Mouse (Mus musculus) lung, embryonic 16.5 days (tissue): ENCODE data around the gene D11Wsu47e. TPM values are rescaled to one million over a fixed set of nuclear protein-coding genes. Genes with fewer than 3 reads are reported as not detected.

Experiments
- ATAC-seq: fragments of 200-750 bp; cut with Nextera tagmentation; 2 replicates; pipeline ENCODE4 v1.8.0; 2017; ENCODE audit warnings: low read depth, mild to moderate bottlenecking, moderate library complexity
- H3K27ac ChIP-seq: fragments of 300-500 bp; sonication (generic); 2 replicates; pipeline ENCODE4 v1.5.1; 2014; ENCODE audit warnings: mild to moderate bottlenecking, control low read depth, low read length
- H3K27me3 ChIP-seq: fragments of 300-500 bp; sonication (generic); 2 replicates; pipeline ENCODE4 v1.6.1; 2014; ENCODE audit warnings: low read depth, low read length, mixed read lengths; ENCODE audit not compliant: control insufficient read depth, insufficient read depth
- H3K36me3 ChIP-seq: fragments of 300-500 bp; sonication (generic); 2 replicates; pipeline ENCODE4 v1.6.1; 2014; ENCODE audit warnings: low read length; ENCODE audit not compliant: control insufficient read depth, insufficient read depth
- H3K4me1 ChIP-seq: fragments of 300-500 bp; sonication (generic); replicated peaks from 2 replicates; pipeline ENCODE4 v1.6.1; 2014; ENCODE audit warnings: low read length, mixed read lengths; ENCODE audit not compliant: control insufficient read depth, insufficient read depth
- H3K4me2 ChIP-seq: fragments of 300-500 bp; sonication (generic); 2 replicates; pipeline ENCODE4 v1.6.1; 2014; ENCODE audit warnings: low read depth, low read length, control low read depth
- H3K4me3 ChIP-seq: fragments of 300-500 bp; sonication (generic); 2 replicates; pipeline ENCODE4 v1.5.1; 2014; ENCODE audit warnings: mild to moderate bottlenecking, low read length, control low read depth
- H3K9ac ChIP-seq: fragments of 300-500 bp; sonication (generic); 2 replicates; pipeline ENCODE4 v1.6.1; 2014; ENCODE audit warnings: low read length, control low read depth
- H3K9me3 ChIP-seq: fragments of 300-500 bp; sonication (generic); 2 replicates; pipeline ENCODE4 v1.6.1; 2016; ENCODE audit warnings: low read length; ENCODE audit not compliant: control insufficient read depth
- WGBS: fragments of 180-500 bp; shearing (Covaris S2); extraction: QIAGEN DNeasy Blood & Tissue Kit; methylation state at CpG from one replicate; pipeline ENCODE4 v1.1.7; 2014; 5-methylcytosine and 5-hydroxymethylcytosine counted together
- polyA plus RNA-seq: library from polyadenylated mRNA; unstranded; fragments of >200 nt; fragmentation: Nextera tagmentation; extraction: Ambion mirVana; gene quantifications from 2 replicates; pipeline ENCODE4 v1.2.1, GENCODE M21; 2015

D11Wsu47e gene
- polyA plus RNA-seq, 1 experiment from 2014 or later: 15.4 TPM

DNA sequence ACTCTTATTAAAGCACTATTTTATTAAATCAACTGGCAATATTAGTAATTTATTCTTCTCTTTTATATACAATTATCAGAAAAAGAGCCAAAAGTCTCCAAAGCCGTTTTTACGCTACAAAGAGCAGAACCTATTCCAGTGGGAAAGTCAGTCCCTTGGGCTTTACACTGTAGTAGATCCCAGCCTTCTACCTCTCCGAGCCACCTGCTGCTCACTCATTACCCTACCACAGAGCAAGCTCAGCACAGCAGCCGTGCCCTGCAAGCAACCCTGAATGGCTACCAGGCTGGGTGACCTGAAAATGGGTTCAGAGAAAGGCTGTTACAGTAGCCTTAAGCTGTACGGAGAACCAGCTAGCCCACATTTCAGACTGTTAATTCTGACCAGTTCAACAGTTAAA, 9.6 kb upstream of the D11Wsu47e start:
- Histone ChIP-seq H3K9me3 (no peaks in the 10 kb centered on the region), H3K4me2 (no peak overlapping the region), H3K4me1 (no peaks in the 10 kb centered on the region), H3K4me3 (no peak overlapping the region), H3K27me3 (no peaks in the 10 kb centered on the region), H3K9ac (no peak overlapping the region), H3K36me3 (peaks cover 21% of the 10 kb centered on the region), H3K27ac (no peak overlapping the region)
- ATAC-seq: no peak
- WGBS: 87% methylated on average over 5 of the region's 5 CpGs

- Histone ChIP-seq H3K4me1 (peaks cover 8% of the 10 kb centered on the region; the same call in 1 of the 2 replicates), H3K4me3 (no peak overlapping the region), H3K27me3 (no peaks in the 10 kb centered on the region), H3K27ac (no peak overlapping the region), H3K4me2 (no peak overlapping the region), H3K9me3 (no peaks in the 10 kb centered on the region), H3K36me3 (peaks cover 15% of the 10 kb centered on the region), H3K9ac (no peak overlapping the region)
- no peak for ATAC-seq
- 78% methylated on average over 2 of the region's 2 CpGs for WGBS
These were observed 7.4 kb upstream of the D11Wsu47e start for GRCm38 (mm10) chr11:113676847-113677246.

- Histone ChIP-seq H3K27ac (no peak overlapping the region), H3K9me3 (no peaks in the 10 kb centered on the region), H3K36me3 (peaks cover 15% of the 10 kb centered on the region), H3K4me1 (peaks cover 12% of the 10 kb centered on the region), H3K4me3 (no peak overlapping the region), H3K9ac (no peak overlapping the region), H3K4me2 (no peak overlapping the region), H3K27me3 (no peaks in the 10 kb centered on the region)
- ATAC-seq: no peak
- WGBS: 98% methylated on average over 2 of the region's 2 CpGs
These were observed 6.8 kb upstream of the D11Wsu47e start for GRCm38 (mm10) chr11:113677378-113677777.

DNA sequence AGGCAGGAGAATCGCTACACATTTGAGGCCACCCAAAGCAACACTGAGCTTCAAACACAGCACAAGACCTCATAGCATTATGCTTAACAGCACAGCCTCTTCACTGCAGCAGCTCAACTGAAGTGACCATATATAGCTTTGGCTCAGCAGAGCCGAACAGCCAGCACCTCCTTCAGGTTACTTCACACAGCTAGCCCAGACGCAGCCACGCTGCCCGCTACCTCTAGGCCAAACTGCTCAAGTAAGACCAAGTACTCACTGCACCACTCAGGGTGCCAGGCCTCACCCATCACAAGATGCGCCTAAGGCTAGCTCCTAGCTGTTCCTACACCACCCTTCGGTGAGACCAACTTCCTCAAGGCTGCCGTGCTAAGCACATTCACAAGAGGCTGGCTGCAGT, 5.8 kb upstream of the D11Wsu47e start:
- H3K36me3 ChIP-seq: peaks cover 10% of the 10 kb centered on the region
- no peak overlapping the region for H3K4me3 ChIP-seq
- ATAC-seq: no peak
- H3K27ac ChIP-seq: no peak overlapping the region
- WGBS: 79% methylated on average over 8 of the region's 8 CpGs
- H3K4me2 ChIP-seq: no peak overlapping the region
- 0 out of 2 replicates have a peak overlapping the region, but pooled peaks have one; percentile 2 for H3K9ac ChIP-seq
- no peaks in the 10 kb centered on the region for H3K27me3 ChIP-seq
- H3K4me1 ChIP-seq: peaks cover 15% of the 10 kb centered on the region
- H3K9me3 ChIP-seq: no peaks in the 10 kb centered on the region

DNA sequence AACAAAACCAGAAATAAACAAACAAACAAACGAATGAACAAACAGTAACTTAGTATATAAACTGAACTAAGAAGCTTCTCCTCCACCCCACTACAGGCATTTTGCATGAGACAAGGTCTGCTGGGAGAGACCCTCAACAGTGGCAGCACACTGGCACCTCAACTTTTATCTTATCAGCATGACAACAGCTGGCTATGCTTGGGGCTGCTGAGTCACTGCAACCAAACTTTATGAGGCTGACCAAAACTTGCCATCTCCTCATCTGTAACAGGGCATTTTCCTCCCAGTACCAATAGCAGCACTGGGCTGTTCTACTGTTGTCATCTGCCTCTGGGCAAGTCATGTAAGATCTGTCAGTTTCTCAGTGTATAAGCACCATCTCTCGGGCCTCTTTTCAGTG, 3.3 kb upstream of the D11Wsu47e start:
- Histone ChIP-seq H3K4me3 (no peak overlapping the region), H3K27me3 (no peaks in the 10 kb centered on the region), H3K4me1 (peaks cover 22% of the 10 kb centered on the region), H3K9me3 (no peaks in the 10 kb centered on the region), H3K27ac (no peak overlapping the region), H3K4me2 (no peak overlapping the region), H3K36me3 (peaks cover 4% of the 10 kb centered on the region; the same call in 1 of the 2 replicates), H3K9ac (no peak overlapping the region)
- ATAC-seq: no peak
- 66% methylated on average over 2 of the region's 2 CpGs for WGBS

DNA sequence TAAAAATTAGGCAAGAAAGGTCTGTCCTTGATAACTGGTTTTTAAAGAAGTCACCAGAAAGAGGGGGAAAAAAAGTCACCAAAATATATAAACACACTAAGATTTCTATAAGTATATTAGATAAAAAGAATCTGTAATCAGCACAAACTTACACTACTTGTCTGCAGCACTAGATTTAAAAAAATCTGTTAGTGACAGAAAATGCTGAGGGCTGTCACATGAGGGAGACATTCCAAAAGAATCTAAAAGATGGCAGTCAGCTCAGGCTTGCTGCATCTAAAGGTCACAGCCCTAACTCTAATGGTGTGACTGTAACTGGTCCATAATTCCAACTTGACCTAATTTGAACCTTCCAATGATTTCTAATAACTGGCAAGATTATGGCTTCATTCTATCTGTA, 2.2 kb upstream of the D11Wsu47e start:
- H3K27me3 ChIP-seq: no peaks in the 10 kb centered on the region
- no peaks in the 10 kb centered on the region for H3K36me3 ChIP-seq
- H3K9me3 ChIP-seq: no peaks in the 10 kb centered on the region
- H3K4me1 ChIP-seq: peaks cover 22% of the 10 kb centered on the region
- H3K4me3 ChIP-seq: no peak overlapping the region
- no peak overlapping the region for H3K27ac ChIP-seq
- H3K4me2 ChIP-seq: peak overlapping the region; percentile 74; the same call in 1 of the 2 replicates
- H3K9ac ChIP-seq: no peak overlapping the region
- no peak for ATAC-seq

- 2% methylated on average over 38 of the region's 38 CpGs for WGBS
- peak overlapping the region; percentile 97 for H3K27ac ChIP-seq
- peaks cover 22% of the 10 kb centered on the region for H3K4me1 ChIP-seq
- H3K4me3 ChIP-seq: peak overlapping the region; percentile 78
- peaks cover 4% of the 10 kb centered on the region for H3K36me3 ChIP-seq
- H3K27me3 ChIP-seq: no peaks in the 10 kb centered on the region
- peak; percentile 58 for ATAC-seq
- H3K9ac ChIP-seq: peak overlapping the region; percentile 92
- H3K4me2 ChIP-seq: peak overlapping the region; percentile 74
- H3K9me3 ChIP-seq: no peaks in the 10 kb centered on the region
These were observed 1.1 kb upstream of the D11Wsu47e start for GRCm38 (mm10) chr11:113682897-113683626.

- peak overlapping the region; percentile 78 for H3K4me3 ChIP-seq
- H3K9ac ChIP-seq: peak overlapping the region; percentile 92
- peak overlapping the region; percentile 74 for H3K4me2 ChIP-seq
- H3K27me3 ChIP-seq: no peaks in the 10 kb centered on the region
- WGBS: 0% methylated on average over 26 of the region's 38 CpGs
- peaks cover 8% of the 10 kb centered on the region for H3K36me3 ChIP-seq
- peak; percentile 65 for ATAC-seq
- peak overlapping the region; percentile 97 for H3K27ac ChIP-seq
- H3K4me1 ChIP-seq: peaks cover 22% of the 10 kb centered on the region
- no peaks in the 10 kb centered on the region for H3K9me3 ChIP-seq
These were observed 620 bp upstream of the D11Wsu47e start for GRCm38 (mm10) chr11:113683627-113683956.

- Histone ChIP-seq H3K27ac (peak overlapping the region; percentile 39; the same call in 1 of the 2 replicates), H3K4me1 (peaks cover 22% of the 10 kb centered on the region), H3K36me3 (peaks cover 18% of the 10 kb centered on the region), H3K4me2 (peak overlapping the region; percentile 74), H3K4me3 (peak overlapping the region; percentile 78), H3K27me3 (no peaks in the 10 kb centered on the region), H3K9ac (peak overlapping the region; percentile 92), H3K9me3 (no peaks in the 10 kb centered on the region)
- ATAC-seq: no peak
- WGBS: 37% methylated on average over 25 of the region's 25 CpGs
These were observed 655 bp downstream of the D11Wsu47e start for GRCm38 (mm10) chr11:113684707-113685426.
